In the genomic region with DNA sequence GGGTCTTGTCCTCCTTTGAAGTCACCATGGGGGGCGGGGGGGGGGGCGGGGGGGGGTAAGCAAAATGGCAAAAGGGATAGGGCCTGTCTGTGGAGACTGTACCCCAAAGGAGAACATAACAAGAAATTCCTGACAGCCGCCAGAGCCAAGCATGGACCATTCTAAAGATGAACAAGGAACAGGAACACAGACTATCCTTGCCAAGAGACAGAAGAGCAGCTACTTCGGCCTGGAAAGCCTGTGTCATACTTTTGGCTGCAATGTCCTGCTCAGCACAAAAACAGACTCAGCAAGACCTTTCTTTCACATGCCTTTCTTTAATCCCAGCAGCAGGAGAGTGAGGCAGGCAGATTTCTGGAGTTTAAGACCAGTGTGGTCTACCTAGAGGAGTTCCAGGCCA, we compare ENCODE assay signal across 19 mouse cellular contexts. TPM values are rescaled to one million over a fixed set of nuclear protein-coding genes. Genes with fewer than 3 reads are reported as not detected.
DNase-seq lines count a peak whose midpoint lies in the region; ATAC-seq and TF ChIP-seq lines count a peak whose summit lies in the region.
"Had no signal": no experiment of that assay in that cellular context is flagged by ENCODE, and none has a peak within 500 bp of the region (broad histone marks: within the 10 kb centered on the region; RNA-seq: fewer than 3 reads in every experiment).

No protein-coding gene starts in this region.

- ATAC-seq in heart, embryonic 11.5 days (replicated peaks; ENCODE audit: insufficient number of reproducible peaks, low FRiP score, low TSS enrichment) = no peak
- ATAC-seq in midbrain, embryonic 12.5 days (ENCODE audit: low FRiP score, low read depth) = no peak
- no peak for ATAC-seq in midbrain, postnatal 0 days (ENCODE audit: low FRiP score)
- ATAC-seq in midbrain, embryonic 14.5 days (ENCODE audit: low FRiP score, low TSS enrichment) = no peak
- ATAC-seq: forebrain, embryonic 13.5 days; forebrain, postnatal 0 days had no signal

- no peak overlapping the region for H3K4me3 ChIP-seq in heart, embryonic 11.5 days (ENCODE audit: low read depth, low read length)
- H3K4me3 ChIP-seq in midbrain, embryonic 12.5 days = no peak overlapping the region
- no peak overlapping the region for H3K4me3 ChIP-seq in midbrain, postnatal 0 days (ENCODE audit: low read depth, low read length)
- no peak overlapping the region for H3K4me3 ChIP-seq in midbrain, embryonic 14.5 days (replicated peaks; ENCODE audit: low read depth, low read length)
- H3K4me3 ChIP-seq: embryonic facial prominence, embryonic 10.5 days; forebrain, embryonic 13.5 days; heart, embryonic 12.5 days had no signal

- H3K4me1 ChIP-seq in heart, embryonic 11.5 days (ENCODE audit: control insufficient read depth, insufficient read depth, low read length) = no peaks in the 10 kb centered on the region
- H3K4me1 ChIP-seq in midbrain, embryonic 12.5 days = peaks cover 12% of the 10 kb centered on the region
- peaks cover 6% of the 10 kb centered on the region; the same call in 1 of the 2 replicates for H3K4me1 ChIP-seq in midbrain, postnatal 0 days (ENCODE audit: insufficient read depth, low read length)
- H3K4me1 ChIP-seq in midbrain, embryonic 14.5 days (ENCODE audit: control insufficient read depth, insufficient read depth, low read length) = peaks cover 5% of the 10 kb centered on the region; the same call in 1 of the 2 replicates

- H3K36me3 ChIP-seq in heart, embryonic 11.5 days (ENCODE audit: control insufficient read depth, insufficient read depth, low read length) = no peaks in the 10 kb centered on the region
- no peaks in the 10 kb centered on the region for H3K36me3 ChIP-seq in midbrain, embryonic 12.5 days
- H3K36me3 ChIP-seq in midbrain, postnatal 0 days (ENCODE audit: insufficient read depth, low read length) = no peaks in the 10 kb centered on the region
- H3K36me3 ChIP-seq in midbrain, embryonic 14.5 days (ENCODE audit: control insufficient read depth, insufficient read depth, low read length) = no peaks in the 10 kb centered on the region
- H3K36me3 ChIP-seq: embryonic facial prominence, embryonic 10.5 days; heart, embryonic 12.5 days had no signal

- WGBS in heart, embryonic 11.5 days (ENCODE audit: insufficient replicate concordance) = 45% methylated on average over 4 of the region's 4 CpGs
- 64% methylated on average over 4 of the region's 4 CpGs for WGBS in midbrain, embryonic 12.5 days
- 52% methylated on average over 4 of the region's 4 CpGs for WGBS in midbrain, postnatal 0 days
- 54% methylated on average over 4 of the region's 4 CpGs for WGBS in midbrain, embryonic 14.5 days

- H3K9ac ChIP-seq in heart, embryonic 11.5 days (ENCODE audit: low read depth, low read length) = no peak overlapping the region
- no peak overlapping the region for H3K9ac ChIP-seq in midbrain, embryonic 12.5 days (replicated peaks)
- H3K9ac ChIP-seq in midbrain, postnatal 0 days (replicated peaks; ENCODE audit: low read length, poor library complexity, severe bottlenecking) = no peak overlapping the region
- H3K9ac ChIP-seq in midbrain, embryonic 14.5 days (replicated peaks; ENCODE audit: low read length) = no peak overlapping the region
- H3K9ac ChIP-seq: forebrain, embryonic 13.5 days; forebrain, postnatal 0 days; heart, embryonic 12.5 days; hindbrain, embryonic 14.5 days had no signal

- intact Hi-C loops in heart, postnatal 10 days (cut with DNase I) = no loop called here

- no peak overlapping the region for H3K4me2 ChIP-seq in heart, embryonic 11.5 days
- H3K4me2 ChIP-seq in midbrain, embryonic 12.5 days (replicated peaks) = no peak overlapping the region
- H3K4me2 ChIP-seq in midbrain, postnatal 0 days (ENCODE audit: low read depth, low read length, poor library complexity, severe bottlenecking) = no peak overlapping the region
- H3K4me2 ChIP-seq in midbrain, embryonic 14.5 days (ENCODE audit: low read length) = no peak overlapping the region
- H3K4me2 ChIP-seq: forebrain, embryonic 13.5 days; heart, embryonic 12.5 days; hindbrain, embryonic 14.5 days had no signal

- no peak for TF ChIP-seq CTCF in midbrain, postnatal 0 days (IDR thresholded peaks at IDR 0.05)

- H3K9me3 ChIP-seq in heart, embryonic 11.5 days (replicated peaks; ENCODE audit: control insufficient read depth, low read length) = no peaks in the 10 kb centered on the region
- no peaks in the 10 kb centered on the region for H3K9me3 ChIP-seq in midbrain, embryonic 12.5 days
- no peaks in the 10 kb centered on the region for H3K9me3 ChIP-seq in midbrain, postnatal 0 days (ENCODE audit: low read length)
- H3K9me3 ChIP-seq in midbrain, embryonic 14.5 days (ENCODE audit: control insufficient read depth, low read length) = no peaks in the 10 kb centered on the region
- H3K9me3 ChIP-seq: embryonic facial prominence, embryonic 10.5 days; forebrain, embryonic 13.5 days; heart, embryonic 12.5 days had no signal

- no peaks in the 10 kb centered on the region for H3K27me3 ChIP-seq in heart, embryonic 11.5 days (ENCODE audit: control insufficient read depth, insufficient read depth, low read length)
- peaks cover 15% of the 10 kb centered on the region; the same call in 1 of the 2 replicates for H3K27me3 ChIP-seq in midbrain, embryonic 12.5 days
- H3K27me3 ChIP-seq in midbrain, postnatal 0 days (ENCODE audit: insufficient read depth, low read length) = no peaks in the 10 kb centered on the region
- H3K27me3 ChIP-seq in midbrain, embryonic 14.5 days (ENCODE audit: control insufficient read depth, insufficient read depth, low read length) = no peaks in the 10 kb centered on the region
- H3K27me3 ChIP-seq: CH12.LX; heart, embryonic 12.5 days had no signal

- H3K27ac ChIP-seq in heart, embryonic 11.5 days (ENCODE audit: low read depth, low read length) = no peak overlapping the region
- 0 out of 2 replicates have a peak overlapping the region, but pooled peaks have one; percentile 39 for H3K27ac ChIP-seq in midbrain, embryonic 12.5 days (replicated peaks)
- H3K27ac ChIP-seq in midbrain, postnatal 0 days (ENCODE audit: low read depth, low read length) = no peak overlapping the region
- peak overlapping the region; percentile 27; the same call in 1 of the 2 replicates for H3K27ac ChIP-seq in midbrain, embryonic 14.5 days (replicated peaks; ENCODE audit: low read depth, low read length)
- H3K27ac ChIP-seq: embryonic facial prominence, embryonic 10.5 days had no signal

- DNase-seq in heart, postnatal 10 days = peak; percentile 3 to 5
- DNase-seq in midbrain, postnatal 0 days (ENCODE audit: low spot score) = no peak
- no peak for DNase-seq in midbrain, embryonic 14.5 days
- no peak for DNase-seq in thymus, adult 18-20 months
- DNase-seq in ovary, adult 18-20 months (ENCODE audit: low spot score) = no peak
- DNase-seq: adrenal gland, adult 2 months; adrenal gland, postnatal 25 days; cerebellum, adult 2 months; forebrain, postnatal 0 days; gastrocnemius, postnatal 36 days; heart, adult 18-20 months; heart, postnatal 36 days had no signal

RNA-seq across cellular contexts. Expression of a gene that starts 59.7 kb away (rescaled TPM):
- under 1 TPM; 0.10 to 0.22 TPM for total RNA-seq in heart, postnatal 10 days (2021)
- polyA plus RNA-seq in heart, embryonic 11.5 days (2014; fragmentation: Nextera tagmentation; extraction: Ambion mirVana) = 1.4 and 1.5 TPM in 2 replicates
- polyA plus RNA-seq in midbrain, embryonic 12.5 days (2016; fragmentation: Nextera tagmentation; extraction: Ambion mirVana) = 10.7 and 14.2 TPM in 2 replicates
- total RNA-seq in midbrain, postnatal 0 days (2014; rRNA removed) = 23.1 and 28.6 TPM in 2 replicates
- polyA plus RNA-seq in midbrain, postnatal 0 days (2015; fragmentation: Nextera tagmentation; extraction: Ambion mirVana) = 14.5 and 17.3 TPM in 2 replicates
- polyA plus RNA-seq in midbrain, embryonic 14.5 days (2014; fragmentation: Nextera tagmentation; extraction: Ambion mirVana) = 16.8 and 16.9 TPM in 2 replicates

Comparison
In these comparisons a context has a peak if more than half of its experiments do, and no peak if none do; other contexts are left out.
1. H3K27ac ChIP-seq: peak in midbrain, embryonic 12.5 days (single experiment) and midbrain, embryonic 14.5 days (single experiment); none in heart, embryonic 11.5 days (single experiment) and midbrain, postnatal 0 days (single experiment).
2. DNase-seq: peak in heart, postnatal 10 days (2 of 2); none in midbrain, postnatal 0 days (single experiment), midbrain, embryonic 14.5 days (single experiment), thymus, adult 18-20 months (0 of 2) and ovary, adult 18-20 months (single experiment).